Mouse (Mus musculus) intestine, postnatal 0 days (tissue): ENCODE measurements around the gene Heg1. TPM values are rescaled to one million over a fixed set of nuclear protein-coding genes. Genes with fewer than 3 reads are reported as not detected.

Experiments
- ATAC-seq: fragments of 200-750 bp; cut with Nextera tagmentation; 2 replicates; pipeline ENCODE4 v1.8.0; 2017; ENCODE audit warnings: mild to moderate bottlenecking, moderate TSS enrichment, moderate library complexity
- H3K27ac ChIP-seq: fragments of 300-500 bp; sonication (generic); 2 replicates; pipeline ENCODE4 v1.5.1; 2014; ENCODE audit warnings: mild to moderate bottlenecking, low read depth, low read length, moderate library complexity
- H3K27me3 ChIP-seq: fragments of 300-500 bp; sonication (generic); replicated peaks from 2 replicates; pipeline ENCODE4 v1.6.1; 2014; ENCODE audit warnings: low read length, mixed read lengths; ENCODE audit not compliant: control insufficient read depth, insufficient read depth
- H3K36me3 ChIP-seq: fragments of 300-500 bp; sonication (generic); 2 replicates; pipeline ENCODE4 v1.6.1; 2014; ENCODE audit warnings: mild to moderate bottlenecking, moderate library complexity; ENCODE audit not compliant: control insufficient read depth, insufficient read depth
- H3K4me1 ChIP-seq: fragments of 300-500 bp; sonication (generic); replicated peaks from 2 replicates; pipeline ENCODE4 v1.6.1; 2014; ENCODE audit warnings: antibody characterized with exemption, low read length, mixed read lengths; ENCODE audit not compliant: control insufficient read depth, insufficient read depth
- H3K4me2 ChIP-seq: fragments of 300-500 bp; sonication (generic); replicated peaks from 2 replicates; pipeline ENCODE4 v1.6.1; 2014; ENCODE audit warnings: low read depth, mild to moderate bottlenecking, moderate library complexity
- H3K4me3 ChIP-seq: fragments of 300-500 bp; sonication (generic); 2 replicates; pipeline ENCODE4 v1.5.1; 2014; ENCODE audit warnings: low read depth, low read length
- H3K9ac ChIP-seq: fragments of 300-500 bp; sonication (generic); 2 replicates; pipeline ENCODE4 v1.6.1; 2014; ENCODE audit warnings: mild to moderate bottlenecking, low read depth, low read length
- H3K9me3 ChIP-seq: fragments of 300-500 bp; sonication (generic); 2 replicates; pipeline ENCODE4 v1.6.1; 2016; ENCODE audit warnings: mixed run types; ENCODE audit not compliant: control insufficient read depth
- CTCF ChIP-seq: sonication (generic); IDR thresholded peaks from 2 replicates; pipeline ENCODE4 v1.5.1; 2016; ENCODE audit warnings: low read depth, mild to moderate bottlenecking, control low read depth, antibody characterized with exemption, moderate library complexity
- WGBS: fragments of 180-500 bp; shearing (Covaris S2); extraction: QIAGEN DNeasy Blood & Tissue Kit; methylation state at CpG from one replicate; pipeline ENCODE4 v1.1.7; 2014; 5-methylcytosine and 5-hydroxymethylcytosine counted together
- polyA plus RNA-seq: library from polyadenylated mRNA; unstranded; fragments of >200 nt; fragmentation: Nextera tagmentation; extraction: Ambion mirVana; gene quantifications from 2 replicates; pipeline ENCODE4 v1.2.1, GENCODE M21; 2015

The Heg1 gene
- polyA plus RNA-seq, 1 experiment from 2014 or later = 11.6 TPM

- no peak overlapping the region for H3K27ac ChIP-seq
- no peaks in the 10 kb centered on the region for H3K9me3 ChIP-seq
- H3K4me3 ChIP-seq = no peak overlapping the region
- no peak for ATAC-seq
- WGBS = 88% methylated on average over 3 of the region's 3 CpGs
- H3K4me2 ChIP-seq = no peak overlapping the region
- H3K4me1 ChIP-seq = no peaks in the 10 kb centered on the region
- H3K9ac ChIP-seq = no peak overlapping the region
- no peak for TF ChIP-seq CTCF
- H3K36me3 ChIP-seq = no peaks in the 10 kb centered on the region
- no peaks in the 10 kb centered on the region for H3K27me3 ChIP-seq
These were observed 26.0 kb upstream of the Heg1 start for GRCm38 (mm10) chr16:33658121-33658520.

DNA sequence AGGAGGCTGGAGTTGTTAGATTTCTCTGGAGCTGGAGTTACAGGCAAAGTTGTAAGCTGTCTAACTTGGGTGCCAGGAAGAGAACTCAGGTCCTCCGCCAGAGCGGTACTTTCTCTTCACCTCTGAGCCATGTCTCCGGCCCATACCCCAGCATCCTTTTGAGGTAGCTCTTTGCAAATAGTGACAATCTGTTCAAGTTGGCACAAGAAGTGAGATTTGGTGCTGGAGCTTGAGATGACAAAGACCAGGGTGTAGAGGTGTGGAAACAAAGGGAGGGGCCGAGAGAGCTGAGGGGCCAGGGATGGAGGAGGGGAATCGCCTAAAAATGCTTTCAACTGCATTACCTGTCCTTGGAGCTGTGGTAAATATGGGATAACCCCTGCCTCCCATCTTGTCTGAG is 24.6 kb upstream of the Heg1 start:
- Histone ChIP-seq H3K27me3 (no peaks in the 10 kb centered on the region), H3K9ac (no peak overlapping the region), H3K36me3 (no peaks in the 10 kb centered on the region), H3K4me3 (no peak overlapping the region), H3K4me2 (no peak overlapping the region), H3K9me3 (no peaks in the 10 kb centered on the region), H3K4me1 (no peaks in the 10 kb centered on the region), H3K27ac (no peak overlapping the region)
- no peak for TF ChIP-seq CTCF
- ATAC-seq = no peak
- 89% methylated on average over 5 of the region's 5 CpGs for WGBS

DNA sequence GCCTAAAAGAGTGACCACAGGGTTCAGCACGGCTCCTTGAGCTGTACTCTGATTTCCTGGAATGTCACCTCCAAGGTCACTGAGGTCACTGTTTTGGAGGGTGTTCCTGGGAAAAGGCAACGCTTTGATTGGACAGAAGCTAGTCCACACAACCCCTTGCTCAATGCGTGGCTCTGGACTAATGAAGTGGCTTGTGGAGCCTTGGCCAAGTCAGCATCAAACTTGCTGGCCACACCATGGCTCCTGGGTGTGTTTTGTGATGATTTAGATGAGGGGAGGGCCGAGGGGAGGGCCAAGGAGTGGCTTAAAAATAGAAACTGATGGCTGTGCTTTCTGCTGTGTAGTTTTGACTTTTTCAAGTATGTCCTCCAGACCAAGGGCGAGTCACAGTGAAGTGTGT is 24.0 kb upstream of the Heg1 start:
- Histone ChIP-seq H3K36me3 (no peaks in the 10 kb centered on the region), H3K9ac (no peak overlapping the region), H3K4me2 (no peak overlapping the region), H3K9me3 (no peaks in the 10 kb centered on the region), H3K4me3 (no peak overlapping the region), H3K27ac (no peak overlapping the region), H3K27me3 (no peaks in the 10 kb centered on the region), H3K4me1 (no peaks in the 10 kb centered on the region)
- 57% methylated on average over 5 of the region's 5 CpGs for WGBS
- ATAC-seq = no peak
- no peak for TF ChIP-seq CTCF

- Histone ChIP-seq H3K4me2 (no peak overlapping the region), H3K36me3 (no peaks in the 10 kb centered on the region), H3K27me3 (no peaks in the 10 kb centered on the region), H3K27ac (no peak overlapping the region), H3K4me1 (no peaks in the 10 kb centered on the region), H3K9me3 (no peaks in the 10 kb centered on the region), H3K4me3 (no peak overlapping the region), H3K9ac (no peak overlapping the region)
- no peak for TF ChIP-seq CTCF
- 94% methylated on average over 10 of the region's 10 CpGs for WGBS
- ATAC-seq = no peak
These were observed 21.3 kb upstream of the Heg1 start for GRCm38 (mm10) chr16:33662841-33663240.

GRCm38 (mm10) chr16:33666226-33666625 is 17.9 kb upstream of the Heg1 start:
- no peak overlapping the region for H3K9ac ChIP-seq
- no peaks in the 10 kb centered on the region for H3K4me1 ChIP-seq
- TF ChIP-seq CTCF = no peak
- WGBS = 84% methylated on average over 6 of the region's 6 CpGs
- no peak for ATAC-seq
- no peaks in the 10 kb centered on the region for H3K9me3 ChIP-seq
- no peaks in the 10 kb centered on the region for H3K36me3 ChIP-seq
- no peak overlapping the region for H3K4me3 ChIP-seq
- H3K4me2 ChIP-seq = no peak overlapping the region
- no peaks in the 10 kb centered on the region for H3K27me3 ChIP-seq
- H3K27ac ChIP-seq = no peak overlapping the region

GRCm38 (mm10) chr16:33666985-33667538 is 17.1 kb upstream of the Heg1 start:
- no peak for TF ChIP-seq CTCF
- Histone ChIP-seq H3K4me2 (no peak overlapping the region), H3K9ac (no peak overlapping the region), H3K27me3 (no peaks in the 10 kb centered on the region), H3K4me3 (no peak overlapping the region), H3K27ac (no peak overlapping the region), H3K9me3 (no peaks in the 10 kb centered on the region), H3K36me3 (no peaks in the 10 kb centered on the region), H3K4me1 (no peaks in the 10 kb centered on the region)
- 89% methylated on average over 4 of the region's 4 CpGs for WGBS
- ATAC-seq = no peak

DNA sequence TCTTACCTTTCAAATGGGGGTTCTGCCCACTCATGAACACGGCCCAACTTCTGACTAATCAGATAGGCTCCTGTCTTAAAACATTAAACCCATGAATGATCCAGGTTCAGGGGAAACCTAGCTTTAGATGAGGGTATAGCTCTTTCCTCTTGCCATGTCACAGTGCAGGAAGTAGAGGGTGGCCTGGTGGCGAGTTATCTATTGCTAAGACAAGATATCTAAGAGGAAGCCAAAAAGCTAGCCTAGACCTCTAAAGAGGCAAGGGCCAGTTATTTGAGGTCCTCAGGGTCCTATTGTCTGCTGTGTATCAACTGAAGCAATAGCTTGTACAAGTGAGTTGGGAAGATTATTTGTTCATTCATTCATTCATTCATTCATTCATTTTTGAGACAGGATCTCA is 15.7 kb upstream of the Heg1 start:
- WGBS = 83% methylated on average over 2 of the region's 2 CpGs
- H3K9me3 ChIP-seq = no peaks in the 10 kb centered on the region

More for the DNA sequence above, 15.7 kb upstream of the Heg1 start:
- Histone ChIP-seq H3K27ac (no peak overlapping the region), H3K36me3 (no peaks in the 10 kb centered on the region), H3K4me1 (no peaks in the 10 kb centered on the region), H3K9ac (no peak overlapping the region), H3K27me3 (no peaks in the 10 kb centered on the region), H3K4me3 (no peak overlapping the region), H3K4me2 (no peak overlapping the region)
- TF ChIP-seq CTCF = no peak
- no peak for ATAC-seq
